In the genomic region with DNA sequence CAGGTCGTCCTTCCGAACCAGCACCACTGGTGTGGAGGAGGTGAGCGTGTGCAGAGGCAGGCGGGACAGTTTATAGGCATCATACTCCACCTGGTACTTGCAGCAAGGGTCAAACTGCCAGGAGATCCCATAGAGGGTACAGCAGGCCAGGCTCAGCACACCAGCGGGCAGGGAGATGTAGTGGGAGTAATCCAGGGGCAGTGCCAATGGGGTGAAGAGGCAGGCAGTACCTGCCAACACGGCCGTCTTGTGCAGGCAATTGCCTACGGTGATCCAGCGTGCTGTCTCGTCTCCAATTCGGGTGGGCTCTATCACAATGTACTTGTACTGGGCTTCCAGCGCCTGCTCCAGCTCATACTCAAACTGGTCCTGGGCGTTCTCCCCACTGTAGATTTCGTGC, we compare ENCODE assay signal across 23 mouse cellular contexts. TPM values are rescaled to one million over a fixed set of nuclear protein-coding genes. Genes with fewer than 3 reads are reported as not detected.
DNase-seq lines count a peak whose midpoint lies in the region; ATAC-seq and TF ChIP-seq lines count a peak whose summit lies in the region.
"Had no signal": no experiment of that assay in that cellular context is flagged by ENCODE, and none has a peak within 500 bp of the region (broad histone marks: within the 10 kb centered on the region; RNA-seq: fewer than 3 reads in every experiment).

No protein-coding gene starts in this region.

- no peak for TF ChIP-seq CTCF in CH12.LX (conservative IDR thresholded peaks at IDR 0.05 in 1 of 2, IDR thresholded peaks at IDR 0.05 in 1 of 2; ENCODE audit: low read depth in 2 of 2, low read length in 2 of 2)
- no peak for TF ChIP-seq CTCF in G1E (IDR thresholded peaks at IDR 0.05; ENCODE audit: low read depth, low read length)
- TF ChIP-seq CTCF in stomach, postnatal 0 days (IDR thresholded peaks at IDR 0.05; ENCODE audit: low read depth), result no peak

- H3K4me3 ChIP-seq in CH12.LX (replicated peaks in 1 of 3; ENCODE audit: low read depth in 2 of 3, low read length in 2 of 3, poor library complexity in 1 of 3), result no peak overlapping the region
- peak overlapping the region; percentile 39 for H3K4me3 ChIP-seq in G1E (ENCODE audit: low read depth, low read length)
- H3K4me3 ChIP-seq in stomach, postnatal 0 days (ENCODE audit: low read depth, low read length), result no peak overlapping the region
- H3K4me3 ChIP-seq: forebrain, embryonic 10.5 days; heart, embryonic 13.5 days; hindbrain, embryonic 12.5 days; liver, embryonic 12.5 days; lung, embryonic 15.5 days; midbrain, embryonic 13.5 days; neural tube, embryonic 15.5 days had no signal

- no peak for TF ChIP-seq EP300 in CH12.LX (IDR thresholded peaks at IDR 0.05; ENCODE audit: low read length)
- TF ChIP-seq EP300 in stomach, postnatal 0 days (optimal IDR thresholded peaks at IDR 0.05), result no peak

- H3K27ac ChIP-seq in CH12.LX (ENCODE audit: insufficient read depth, low read depth), result no peak overlapping the region
- H3K27ac ChIP-seq in stomach, postnatal 0 days (replicated peaks), result no peak overlapping the region
- H3K27ac ChIP-seq: forebrain, embryonic 10.5 days; hindbrain, embryonic 12.5 days; liver, embryonic 12.5 days; lung, embryonic 15.5 days; midbrain, embryonic 13.5 days; neural tube, embryonic 15.5 days had no signal

- peaks cover 0 to 24% of the 10 kb centered on the region in 2 experiments; a peak in 1 of 4 replicates for H3K4me1 ChIP-seq in CH12.LX (ENCODE audit: control insufficient read depth in 1 of 2, insufficient read depth in 2 of 2)
- peaks cover 49% of the 10 kb centered on the region for H3K4me1 ChIP-seq in G1E (ENCODE audit: insufficient read depth, low read depth, low read length)
- no peaks in the 10 kb centered on the region for H3K4me1 ChIP-seq in stomach, postnatal 0 days (replicated peaks; ENCODE audit: control insufficient read depth, insufficient read depth)
- H3K4me1 ChIP-seq: forebrain, embryonic 10.5 days had no signal

- in situ Hi-C loops in CH12.LX (cut with MboI; ENCODE audit: low pct_ligation_motif_present, low pct_unique_long_range_greater_than_20kb, low sequenced_read_pairs), result no loop called here

- no peak for TF ChIP-seq RAD21 in CH12.LX (IDR thresholded peaks at IDR 0.05; ENCODE audit: low read depth, low read length)

- no peak overlapping the region for H3K9ac ChIP-seq in CH12.LX (ENCODE audit: insufficient read depth, low read depth)
- H3K9ac ChIP-seq in stomach, postnatal 0 days (ENCODE audit: low read length), result no peak overlapping the region
- H3K9ac ChIP-seq: heart, embryonic 13.5 days; hindbrain, embryonic 12.5 days; liver, embryonic 12.5 days; lung, embryonic 15.5 days; midbrain, embryonic 13.5 days; neural tube, embryonic 15.5 days had no signal

- peaks cover 72% of the 10 kb centered on the region for H3K79me2 ChIP-seq in CH12.LX (replicated peaks; ENCODE audit: control insufficient read depth, extremely low read depth, insufficient read depth, poor library complexity, severe bottlenecking)

- intact Hi-C loops in heart, postnatal 14 days (cut with DNase I), result no loop called here

- TF ChIP-seq POLR2A in CH12.LX (IDR thresholded peaks at IDR 0.05; ENCODE audit: low read depth, low read length), result 0 out of 2 replicates have a peak, but pooled peaks have one; percentile 21

- DNase-seq in gastrocnemius, adult 18-20 months (ENCODE audit: low spot score), result peak; percentile 41
- no peak for DNase-seq in gastrocnemius, postnatal 10 days
- DNase-seq in CH12.LX (ENCODE audit: extremely low read depth) (no peak), G1E (ENCODE audit: low spot score) (no peak)
- peak; percentile 43 to 67 for DNase-seq in heart, postnatal 14 days
- no peak for DNase-seq in lung, adult 18-20 months
- no peak for DNase-seq in stomach, postnatal 0 days (ENCODE audit: low spot score)
- DNase-seq: adrenal gland, postnatal 25 days; B cell, adult 2 months; cerebellum, adult 9-11 months; kidney, adult 9 months; kidney, postnatal 4 days; left cerebral cortex, postnatal 4 days; right cerebral cortex, postnatal 25 days; thymus, adult 18-20 months had no signal

- dilution Hi-C loops in CH12.LX (cut with MboI; ENCODE audit: extremely low pct_ligation_motif_present, extremely low pct_unique_long_range_greater_than_20kb, low sequenced_read_pairs), result no loop called here

- no peak overlapping the region for H3K4me2 ChIP-seq in CH12.LX (ENCODE audit: insufficient read depth, low read depth, poor library complexity, severe bottlenecking)
- H3K4me2 ChIP-seq in stomach, postnatal 0 days (replicated peaks; ENCODE audit: low read depth), result no peak overlapping the region
- H3K4me2 ChIP-seq: heart, embryonic 13.5 days; hindbrain, embryonic 12.5 days; liver, embryonic 12.5 days; lung, embryonic 15.5 days; midbrain, embryonic 13.5 days; neural tube, embryonic 15.5 days had no signal

- 75% methylated on average over 14 of the region's 14 CpGs for WGBS in stomach, postnatal 0 days

- H3K36me3 ChIP-seq in CH12.LX (replicated peaks in 1 of 2; ENCODE audit: control insufficient read depth in 1 of 2, insufficient read depth in 1 of 2, low read length in 1 of 2), result peaks cover 54 to 93% of the 10 kb centered on the region in 2 experiments
- peaks cover 97% of the 10 kb centered on the region for H3K36me3 ChIP-seq in G1E (replicated peaks)
- peaks cover 23% of the 10 kb centered on the region for H3K36me3 ChIP-seq in stomach, postnatal 0 days (ENCODE audit: control insufficient read depth, insufficient read depth, low read length)

- no peaks in the 10 kb centered on the region for H3K9me3 ChIP-seq in CH12.LX (replicated peaks; ENCODE audit: low read length)
- no peaks in the 10 kb centered on the region for H3K9me3 ChIP-seq in G1E (replicated peaks)
- H3K9me3 ChIP-seq in stomach, postnatal 0 days (ENCODE audit: control insufficient read depth, low read length), result no peaks in the 10 kb centered on the region
- H3K9me3 ChIP-seq: forebrain, embryonic 10.5 days; heart, embryonic 13.5 days; hindbrain, embryonic 12.5 days; liver, embryonic 12.5 days; lung, embryonic 15.5 days; midbrain, embryonic 13.5 days; neural tube, embryonic 15.5 days had no signal

- ATAC-seq in G1E (ENCODE audit: extremely low read depth, insufficient number of reproducible peaks, low FRiP score, poor library complexity, severe bottlenecking), result no peak
- no peak for ATAC-seq in stomach, postnatal 0 days (ENCODE audit: low FRiP score, low TSS enrichment)
- ATAC-seq: inflammation-experienced regulatory T-cells, adult 6 months; liver, embryonic 12.5 days; midbrain, embryonic 13.5 days had no signal

- no peaks in the 10 kb centered on the region for H3K27me3 ChIP-seq in CH12.LX (replicated peaks)
- H3K27me3 ChIP-seq in G1E (ENCODE audit: insufficient read depth, low read length), result no peaks in the 10 kb centered on the region
- no peaks in the 10 kb centered on the region for H3K27me3 ChIP-seq in stomach, postnatal 0 days (ENCODE audit: control insufficient read depth, insufficient read depth, low read length)
- H3K27me3 ChIP-seq: heart, embryonic 13.5 days; hindbrain, embryonic 12.5 days; liver, embryonic 12.5 days; lung, embryonic 15.5 days; midbrain, embryonic 13.5 days; neural tube, embryonic 15.5 days had no signal

TF ChIP-seq in CH12.LX, 34 proteins besides CTCF, POLR2A, EP300 and RAD21 (continues in another document):
- TF ChIP-seq TBP (conservative IDR thresholded peaks at IDR 0.05; ENCODE audit: low read depth, low read length) (no peak), ZNF384 (IDR thresholded peaks at IDR 0.05; ENCODE audit: low read depth, low read length) (no peak), CHD2 (IDR thresholded peaks at IDR 0.05; ENCODE audit: low read length) (no peak), E2F4 (IDR thresholded peaks at IDR 0.05; ENCODE audit: insufficient replicate concordance, low read depth, low read length) (no peak)

RNA-seq across cellular contexts. Expression of a gene that starts 14.2 kb away (rescaled TPM):
- 10 to 100 TPM; 41.0 to 42.9 TPM for total RNA-seq in gastrocnemius, adult 18-20 months (2021)
- total RNA-seq in gastrocnemius, postnatal 10 days (2021), result 10 to 100 TPM; 40.4 to 45.0 TPM
- 83.0 and 83.6 TPM in 2 replicates for total RNA-seq in CH12.LX (2012; rRNA removed)
- 62.8 and 71.1 TPM in 2 replicates for total RNA-seq in CH12.LX (2014; rRNA removed)
- 112 and 117 TPM in 2 replicates for polyA plus RNA-seq in CH12.LX (2012; ENCODE audit: insufficient read length, low read depth)
- 32.5 and 38.0 TPM in 2 replicates for total RNA-seq in G1E (2014; fragmentation: Nextera tagmentation)
- 56.3 and 60.2 TPM in 2 replicates for total RNA-seq in G1E (2017)
- polyA plus RNA-seq in G1E (2012), result 29.6 and 29.8 TPM in 2 replicates
- 10 to 100 TPM; 30.0 to 33.3 TPM for total RNA-seq in heart, postnatal 14 days (2021)
- polyA plus RNA-seq in stomach, postnatal 0 days (2015; fragmentation: Nextera tagmentation; extraction: Ambion mirVana), result 39.8 and 42.1 TPM in 2 replicates

RNA-seq across cellular contexts. Expression of a gene that starts 34.5 kb away (rescaled TPM):
- 10 to 100 TPM; 21.0 to 21.5 TPM for total RNA-seq in gastrocnemius, adult 18-20 months (2021)
- total RNA-seq in gastrocnemius, postnatal 10 days (2021), result 10 to 100 TPM; 14.9 to 16.2 TPM
- 63.5 and 63.7 TPM in 2 replicates for total RNA-seq in CH12.LX (2012; rRNA removed)
- total RNA-seq in CH12.LX (2014; rRNA removed), result 59.2 and 59.6 TPM in 2 replicates
- 43.3 and 46.6 TPM in 2 replicates for polyA plus RNA-seq in CH12.LX (2012; ENCODE audit: insufficient read length, low read depth)
- total RNA-seq in G1E (2014; fragmentation: Nextera tagmentation), result 15.2 and 15.7 TPM in 2 replicates
- total RNA-seq in G1E (2017), result 21.9 and 23.9 TPM in 2 replicates
- polyA plus RNA-seq in G1E (2012), result 2.6 and 3.2 TPM in 2 replicates
- total RNA-seq in heart, postnatal 14 days (2021), result 10 to 100 TPM; 20.6 to 20.7 TPM
- polyA plus RNA-seq in stomach, postnatal 0 days (2015; fragmentation: Nextera tagmentation; extraction: Ambion mirVana), result 28.0 and 28.1 TPM in 2 replicates

RNA-seq across cellular contexts. Expression of a gene that starts 49.6 kb away (rescaled TPM):
- 10 to 100 TPM in 1 of 2 experiments, 1 to 10 TPM in 1; 8.2 to 10.3 TPM for total RNA-seq in gastrocnemius, adult 18-20 months (2021)
- 10 to 100 TPM; 12.4 to 16.8 TPM for total RNA-seq in gastrocnemius, postnatal 10 days (2021)
- total RNA-seq in CH12.LX (2012; rRNA removed), result 3.1 and 5.0 TPM in 2 replicates
- 1.9 and 2.1 TPM in 2 replicates for total RNA-seq in CH12.LX (2014; rRNA removed)
- polyA plus RNA-seq in CH12.LX (2012; ENCODE audit: insufficient read length, low read depth), result 4.3 and 5.2 TPM in 2 replicates
- 10.5 and 10.9 TPM in 2 replicates for total RNA-seq in G1E (2014; fragmentation: Nextera tagmentation)
- 6.4 and 7.7 TPM in 2 replicates for total RNA-seq in G1E (2017)
- 5.4 and 5.9 TPM in 2 replicates for polyA plus RNA-seq in G1E (2012)
- total RNA-seq in heart, postnatal 14 days (2021), result 10 to 100 TPM; 14.5 to 17.4 TPM
- polyA plus RNA-seq in stomach, postnatal 0 days (2015; fragmentation: Nextera tagmentation; extraction: Ambion mirVana), result 6.7 and 8.3 TPM in 2 replicates

RNA-seq across cellular contexts. Expression of a gene that starts 53.4 kb away (rescaled TPM):
- 10 to 100 TPM; 10.6 to 13.9 TPM for total RNA-seq in gastrocnemius, adult 18-20 months (2021)
- total RNA-seq in gastrocnemius, postnatal 10 days (2021), result 10 to 100 TPM; 21.7 to 26.3 TPM
- total RNA-seq in CH12.LX (2012; rRNA removed) (136 and 189 TPM in 2 replicates), CH12.LX (2014; rRNA removed) (197 and 235 TPM in 2 replicates), G1E (2014; fragmentation: Nextera tagmentation) (22.2 and 24.7 TPM in 2 replicates), G1E (2017) (107 and 120 TPM in 2 replicates)
- polyA plus RNA-seq in CH12.LX (2012; ENCODE audit: insufficient read length, low read depth) (178 TPM in 2 replicates), G1E (2012) (6.7 and 11.1 TPM in 2 replicates)
- total RNA-seq in heart, postnatal 14 days (2021), result 10 to 100 TPM in 1 of 2 experiments, 1 to 10 TPM in 1; 8.1 to 11.1 TPM
- polyA plus RNA-seq in stomach, postnatal 0 days (2015; fragmentation: Nextera tagmentation; extraction: Ambion mirVana), result 29.1 and 30.9 TPM in 2 replicates

Comparison
In these comparisons a context has a peak if more than half of its experiments do, and no peak if none do; other contexts are left out.
1. DNase-seq: peak in gastrocnemius, adult 18-20 months (single experiment) and heart, postnatal 14 days (2 of 2); none in gastrocnemius, postnatal 10 days (single experiment), CH12.LX (single experiment), G1E (single experiment), lung, adult 18-20 months (0 of 2) and stomach, postnatal 0 days (single experiment).